Mouse (Mus musculus) C2C12 (cell line): Measurements from ENCODE around the gene Ankrd50. TPM values are rescaled to one million over a fixed set of nuclear protein-coding genes. Genes with fewer than 3 reads are reported as not detected.

Experiments
- H3K27me3 ChIP-seq: one replicate; pipeline ENCODE4 v1.6.1; 2011; ENCODE audit not compliant: control insufficient read depth, insufficient read depth, insufficient read length
- H3K36me3 ChIP-seq: one replicate; pipeline ENCODE4 v1.6.1; 2011; ENCODE audit not compliant: control insufficient read depth, insufficient read depth
- H3K4me3 ChIP-seq: one replicate; pipeline ENCODE4 v1.5.1; 2011; ENCODE audit warnings: mild to moderate bottlenecking, control low read depth; ENCODE audit not compliant: poor library complexity, insufficient read depth, severe bottlenecking
- H3K79me2 ChIP-seq: one replicate; pipeline ENCODE4 v1.6.1; 2011; ENCODE audit not compliant: control insufficient read depth, insufficient read depth
- H3K79me3 ChIP-seq: one replicate; pipeline ENCODE4 v1.6.1; 2011; ENCODE audit warnings: low read depth, control low read depth
- H3ac ChIP-seq: one replicate; pipeline ENCODE3; 2011; ENCODE audit warnings: low read depth; ENCODE audit not compliant: control insufficient read depth, insufficient read length
- CEBPB ChIP-seq: IDR thresholded peaks from one replicate; pipeline ENCODE4 v1.6.1; 2011; ENCODE audit warnings: low read depth, mild to moderate bottlenecking, control low read depth, moderate library complexity
- CTCF ChIP-seq: IDR thresholded peaks from one replicate; pipeline ENCODE4 v1.5.1; 2011; ENCODE audit not compliant: control insufficient read depth, insufficient read depth, insufficient read length
- FOSL1 ChIP-seq: IDR thresholded peaks from one replicate; pipeline ENCODE4 v1.8.0; 2011; ENCODE audit warnings: mild to moderate bottlenecking, low read length; ENCODE audit not compliant: poor library complexity, insufficient read depth, severe bottlenecking
- MAX ChIP-seq: IDR thresholded peaks from one replicate; pipeline ENCODE4 v1.6.1; 2011; ENCODE audit warnings: mild to moderate bottlenecking, control low read depth
- MYOD1 ChIP-seq: IDR thresholded peaks from one replicate; pipeline ENCODE4 v1.6.1; 2011; ENCODE audit warnings: low read depth; ENCODE audit not compliant: control insufficient read depth, insufficient read length
- MYOG ChIP-seq: IDR thresholded peaks from one replicate; pipeline ENCODE4 v1.6.1; 2011; ENCODE audit not compliant: control insufficient read depth, insufficient read length; ENCODE audit errors: extremely low read depth
- USF1 ChIP-seq: IDR thresholded peaks from one replicate; pipeline ENCODE4 v1.6.1; 2011; ENCODE audit warnings: low read depth, mild to moderate bottlenecking, control low read depth, moderate library complexity
- polyA plus RNA-seq: library from polyadenylated mRNA; unstranded; fragments of >200 nt; fragmentation: generic; extraction: Trizol; gene quantifications from one replicate; pipeline ENCODE4 v1.2.1, GENCODE M21; 2012; ENCODE audit warnings: missing spikeins

Ankrd50 gene
- polyA plus RNA-seq, 1 experiment, result 31.0 TPM

- peaks cover 50% of the 10 kb centered on the region for H3K79me2 ChIP-seq
- no peak overlapping the region for H3ac ChIP-seq
- H3K79me3 ChIP-seq, result peaks cover 7% of the 10 kb centered on the region
- no peaks in the 10 kb centered on the region for H3K27me3 ChIP-seq
- TF ChIP-seq MYOD1 (no peak), CEBPB (no peak), FOSL1 (no peak)
- peaks cover 84% of the 10 kb centered on the region for H3K36me3 ChIP-seq
- H3K4me3 ChIP-seq, result no peak overlapping the region
These were observed 27.6 kb downstream of the Ankrd50 start for GRCm38 (mm10) chr3:38457041-38457440.

- no peak for TF ChIP-seq USF1
- no peak for TF ChIP-seq MYOD1
- no peak for TF ChIP-seq FOSL1
- TF ChIP-seq CTCF, result no peak
- TF ChIP-seq CEBPB, result no peak
- TF ChIP-seq MYOG, result no peak
- no peak for TF ChIP-seq MAX
- H3K4me3 ChIP-seq, result no peak overlapping the region
- H3K36me3 ChIP-seq, result peaks cover 74% of the 10 kb centered on the region
- peaks cover 30% of the 10 kb centered on the region for H3K79me2 ChIP-seq
- peaks cover 4% of the 10 kb centered on the region for H3K79me3 ChIP-seq
- no peak overlapping the region for H3ac ChIP-seq
- no peaks in the 10 kb centered on the region for H3K27me3 ChIP-seq
These were observed 32.4 kb downstream of the Ankrd50 start for GRCm38 (mm10) chr3:38452199-38452598.

- Histone ChIP-seq H3K36me3 (peaks cover 18% of the 10 kb centered on the region), H3K4me3 (no peak overlapping the region), H3K79me2 (no peaks in the 10 kb centered on the region), H3K27me3 (no peaks in the 10 kb centered on the region), H3K79me3 (no peaks in the 10 kb centered on the region), H3ac (no peak overlapping the region)
- TF ChIP-seq MYOD1 (no peak), FOSL1 (no peak), USF1 (no peak), CTCF (no peak), CEBPB (no peak), MYOG (no peak), MAX (no peak)
These were observed 38.1 kb downstream of the Ankrd50 start for GRCm38 (mm10) chr3:38446586-38446985.

GRCm38 (mm10) chr3:38443875-38444274, 40.8 kb downstream of the Ankrd50 start:
- no peak for TF ChIP-seq CTCF
- TF ChIP-seq FOSL1, result no peak
- TF ChIP-seq USF1, result no peak
- no peak for TF ChIP-seq MYOD1
- no peak for TF ChIP-seq MAX
- Histone ChIP-seq H3K27me3 (no peaks in the 10 kb centered on the region), H3K79me3 (no peaks in the 10 kb centered on the region), H3ac (no peak overlapping the region), H3K4me3 (no peak overlapping the region), H3K36me3 (no peaks in the 10 kb centered on the region), H3K79me2 (no peaks in the 10 kb centered on the region)

- Histone ChIP-seq H3K4me3 (no peak overlapping the region), H3K79me3 (no peaks in the 10 kb centered on the region), H3K36me3 (no peaks in the 10 kb centered on the region), H3K27me3 (no peaks in the 10 kb centered on the region), H3K79me2 (no peaks in the 10 kb centered on the region), H3ac (no peak overlapping the region)
- TF ChIP-seq CTCF, result no peak
These were observed 44.1 kb downstream of the Ankrd50 start for GRCm38 (mm10) chr3:38440564-38440991.

- H3K27me3 ChIP-seq, result no peaks in the 10 kb centered on the region
- TF ChIP-seq FOSL1 (no peak), MAX (no peak), MYOG (no peak), MYOD1 (no peak), CTCF (no peak), CEBPB (no peak), USF1 (no peak)
- no peak overlapping the region for H3ac ChIP-seq
- no peak overlapping the region for H3K4me3 ChIP-seq
- no peaks in the 10 kb centered on the region for H3K79me2 ChIP-seq
- no peaks in the 10 kb centered on the region for H3K79me3 ChIP-seq
- H3K36me3 ChIP-seq, result no peaks in the 10 kb centered on the region
These were observed 48.0 kb downstream of the Ankrd50 start for GRCm38 (mm10) chr3:38436596-38436995.
